Mouse (Mus musculus): ENCODE results near the gene Wrap53.
A peak's percentile ranks its signal among the peaks of the same experiment; 100 is the strongest.

DNA sequence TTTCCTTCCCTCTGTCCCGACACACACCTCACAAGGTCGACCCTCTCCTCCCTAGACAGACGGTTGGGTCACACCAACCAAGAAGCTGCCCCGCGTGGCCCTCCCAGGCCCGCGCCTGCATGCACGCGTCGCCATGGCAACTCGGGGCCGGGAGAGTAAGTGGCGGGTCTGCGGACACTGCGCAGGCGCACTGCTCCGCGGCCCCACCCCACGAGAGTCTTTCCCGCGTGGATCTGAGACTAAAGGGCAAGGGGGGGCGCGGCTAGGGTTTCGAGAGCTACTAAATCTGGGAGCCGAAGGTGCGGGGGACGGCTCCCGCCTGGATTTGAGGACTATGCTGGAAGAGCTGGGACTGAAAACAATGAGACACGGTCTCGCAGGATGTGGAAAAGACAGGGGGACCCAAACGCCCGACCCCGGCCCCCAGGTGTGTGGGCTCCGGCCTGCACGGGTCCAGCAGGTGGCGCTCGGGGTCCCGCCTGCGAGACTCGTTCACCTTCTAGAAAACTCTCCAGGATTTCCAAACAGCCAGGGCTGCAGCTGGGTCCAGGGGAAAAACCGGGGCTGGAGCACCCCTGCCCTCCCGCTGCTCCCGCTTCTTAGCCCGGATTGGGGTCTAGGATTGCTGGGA, 33.5 kb downstream of the Wrap53 start:
- TF ChIP-seq POLR2A (IDR thresholded peaks at IDR 0.05; ENCODE audit: insufficient read depth, low read depth, low read length) (peak; percentile 26; the same call in 1 of the 2 replicates), CTCF (IDR thresholded peaks at IDR 0.05; ENCODE audit: insufficient read depth, low read depth, low read length) (peak; percentile 83)
